Mouse (Mus musculus) heart, postnatal 4 days (tissue): ENCODE results near the gene Parp16. TPM values are rescaled to one million over a fixed set of nuclear protein-coding genes. Genes with fewer than 3 reads are reported as not detected.

ENCODE experiments used
- total RNA-seq, 2 experiments: library from RNA; stranded (reverse); gene quantifications; 2 replicates each; pipeline ENCODE4 v1.2.3; 2021

The Parp16 gene
- total RNA-seq, 2 experiments from 2014 or later = 3.7 to 3.8 TPM

Other genes with a start within 250 kb of the Parp16 start
- gene Slc24a1, start 243.7 kb upstream of the Parp16 start, total RNA-seq = under 1 TPM; 0.21 to 0.29 TPM
- gene Ints14, start 234.4 kb upstream of the Parp16 start, total RNA-seq = 10 to 100 TPM; 28.0 to 28.2 TPM
- 10 to 100 TPM; 21.0 to 23.2 TPM for gene Hacd3, start 173.7 kb upstream of the Parp16 start, total RNA-seq
- gene Dpp8, start 162.9 kb upstream of the Parp16 start, total RNA-seq = 10 to 100 TPM; 65.2 to 71.0 TPM
- gene Igdcc4, start 93.9 kb upstream of the Parp16 start, total RNA-seq = 10 to 100 TPM; 13.9 to 16.5 TPM
- gene Igdcc3, start 54.2 kb upstream of the Parp16 start, total RNA-seq = under 1 TPM; 0.43 to 0.52 TPM
- 1 to 10 TPM; 1.4 to 1.5 TPM for gene Cilp, start 69.8 kb downstream of the Parp16 start, total RNA-seq
- 10 to 100 TPM; 50.7 to 53.1 TPM for gene Clpx, start 98.9 kb downstream of the Parp16 start, total RNA-seq
- 10 to 100 TPM; 12.1 to 13.2 TPM for gene Pdcd7, start 150.8 kb downstream of the Parp16 start, total RNA-seq
- gene Ubap1l, start 165.7 kb downstream of the Parp16 start, total RNA-seq = under 1 TPM in 1 of 2 experiments, not detected in 1; 0.36 TPM
- gene Kbtbd13, start 196.3 kb downstream of the Parp16 start, total RNA-seq = 1 to 10 TPM; 1.1 to 1.2 TPM
- 10 to 100 TPM in 1 of 2 experiments, 1 to 10 TPM in 1; 10.0 to 10.7 TPM for gene Rasl12, start 203.2 kb downstream of the Parp16 start, total RNA-seq
- not detected for gene Slc51b, start 227.6 kb downstream of the Parp16 start, total RNA-seq
- gene Mtfmt, start 240.4 kb downstream of the Parp16 start, total RNA-seq = 1 to 10 TPM; 7.6 to 8.8 TPM